ENCODE assay signal across 8 mouse cellular contexts in the genomic region with DNA sequence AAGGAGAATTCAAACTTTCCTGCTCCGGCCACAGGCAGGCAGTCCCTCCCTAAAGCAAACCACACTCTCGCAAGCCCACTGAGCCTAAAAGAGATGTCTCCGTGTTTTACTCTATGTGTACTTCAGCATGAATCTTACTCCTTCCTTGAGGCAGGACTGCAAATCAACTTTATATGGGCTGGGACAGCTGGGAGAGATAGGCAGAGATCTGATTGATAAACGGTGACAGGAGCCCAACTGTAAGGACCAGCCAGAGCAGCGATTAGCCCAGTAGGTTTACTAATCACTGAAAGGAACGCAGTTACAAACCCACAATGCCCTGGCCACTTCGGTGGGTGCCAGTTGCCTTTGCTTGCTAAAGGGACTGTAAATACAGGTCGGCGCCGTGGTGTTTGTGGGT. TPM values are rescaled to one million over a fixed set of nuclear protein-coding genes. Genes with fewer than 3 reads are reported as not detected.
DNase-seq lines count a peak whose midpoint lies in the region; ATAC-seq and TF ChIP-seq lines count a peak whose summit lies in the region.

No protein-coding gene starts in this region.

- peak; percentile 55 to 82 for TF ChIP-seq EP300 in MEL (IDR thresholded peaks at IDR 0.05; ENCODE audit: low read depth in 1 of 2, low read length in 2 of 2)

- peak overlapping the region; percentile 38 for H3K4me3 ChIP-seq in heart, embryonic 11.5 days (ENCODE audit: low read depth, low read length)
- peak overlapping the region; percentile 57 to 90 for H3K4me3 ChIP-seq in MEL (ENCODE audit: control insufficient read depth in 1 of 2, insufficient read depth in 1 of 2, low read depth in 2 of 2, low read length in 2 of 2)
- no peak overlapping the region for H3K4me3 ChIP-seq in hindbrain, embryonic 14.5 days (replicated peaks; ENCODE audit: low read length)
- H3K4me3 ChIP-seq in midbrain, embryonic 11.5 days (ENCODE audit: low read depth, low read length): no peak overlapping the region

- no peak for TF ChIP-seq CTCF in MEL (IDR thresholded peaks at IDR 0.05 in 2 of 3, conservative IDR thresholded peaks at IDR 0.05 in 1 of 3; ENCODE audit: control insufficient read depth in 1 of 3, insufficient read depth in 1 of 3, low read depth in 2 of 3, low read length in 3 of 3, poor library complexity in 1 of 3, severe bottlenecking in 1 of 3)

- H3K36me3 ChIP-seq in heart, embryonic 11.5 days (ENCODE audit: control insufficient read depth, insufficient read depth, low read length): no peaks in the 10 kb centered on the region
- peaks cover 0 to 3% of the 10 kb centered on the region in 2 experiments; a peak in 2 of 4 replicates for H3K36me3 ChIP-seq in MEL (ENCODE audit: control insufficient read depth in 1 of 2, insufficient read depth in 2 of 2, low read length in 2 of 2)
- no peaks in the 10 kb centered on the region for H3K36me3 ChIP-seq in hindbrain, embryonic 14.5 days (replicated peaks; ENCODE audit: control insufficient read depth, insufficient read depth)
- no peaks in the 10 kb centered on the region for H3K36me3 ChIP-seq in midbrain, embryonic 11.5 days (ENCODE audit: control insufficient read depth, insufficient read depth, low read length)

- TF ChIP-seq POLR2A in MEL (IDR thresholded peaks at IDR 0.05; ENCODE audit: control insufficient read depth in 1 of 2, insufficient read depth in 1 of 2, low read depth in 1 of 2, low read length in 2 of 2, poor library complexity in 1 of 2): no peak

- intact Hi-C loops in heart, postnatal 25 days (cut with DNase I): no loop called here

- H3K27ac ChIP-seq in heart, embryonic 11.5 days (ENCODE audit: low read depth, low read length): no peak overlapping the region
- H3K27ac ChIP-seq in MEL (ENCODE audit: control insufficient read depth, low read depth, low read length): peak overlapping the region; percentile 82
- H3K27ac ChIP-seq in hindbrain, embryonic 14.5 days: no peak overlapping the region
- no peak overlapping the region for H3K27ac ChIP-seq in midbrain, embryonic 11.5 days (ENCODE audit: low read depth, low read length)

- peaks cover 3% of the 10 kb centered on the region; the same call in 1 of the 2 replicates for H3K79me2 ChIP-seq in MEL (ENCODE audit: control insufficient read depth, insufficient read depth, low read length, poor library complexity)

- 17% methylated on average over 10 of the region's 10 CpGs for WGBS in heart, embryonic 11.5 days (ENCODE audit: insufficient replicate concordance)
- 43% methylated on average over 10 of the region's 10 CpGs for WGBS in hindbrain, embryonic 14.5 days
- WGBS in midbrain, embryonic 11.5 days: 37% methylated on average over 10 of the region's 10 CpGs

- no peak for TF ChIP-seq RAD21 in MEL (IDR thresholded peaks at IDR 0.05; ENCODE audit: low read depth, low read length)

- H3K4me2 ChIP-seq in heart, embryonic 11.5 days: peak overlapping the region; percentile 64
- peak overlapping the region; percentile 23 for H3K4me2 ChIP-seq in hindbrain, embryonic 14.5 days (replicated peaks)
- peak overlapping the region; percentile 24 for H3K4me2 ChIP-seq in midbrain, embryonic 11.5 days

- H3K9me3 ChIP-seq in heart, embryonic 11.5 days (replicated peaks; ENCODE audit: control insufficient read depth, low read length): no peaks in the 10 kb centered on the region; the same call in 1 of the 2 replicates
- no peaks in the 10 kb centered on the region for H3K9me3 ChIP-seq in MEL (replicated peaks; ENCODE audit: insufficient read depth, low read length)
- no peaks in the 10 kb centered on the region for H3K9me3 ChIP-seq in hindbrain, embryonic 14.5 days (ENCODE audit: control insufficient read depth, low read length)
- no peaks in the 10 kb centered on the region for H3K9me3 ChIP-seq in midbrain, embryonic 11.5 days (ENCODE audit: control insufficient read depth, low read length)

- ATAC-seq in heart, embryonic 11.5 days (replicated peaks; ENCODE audit: insufficient number of reproducible peaks, low FRiP score, low TSS enrichment): no peak
- ATAC-seq in hindbrain, embryonic 14.5 days (ENCODE audit: low FRiP score): no peak
- no peak for ATAC-seq in midbrain, embryonic 11.5 days (ENCODE audit: low FRiP score)

- DNase-seq in heart, postnatal 25 days (ENCODE audit: low spot score): no peak
- no peak for DNase-seq in MEL (ENCODE audit: low read depth, low spot score)
- DNase-seq in hindbrain, embryonic 14.5 days (ENCODE audit: low spot score): no peak
- peak; percentile 84 for DNase-seq in midbrain, embryonic 11.5 days (ENCODE audit: low spot score, missing footprints)
- no peak for DNase-seq in MN1 (ENCODE audit: low spot score)
- DNase-seq in yolk sac, embryonic 10.5 days (ENCODE audit: low spot score): no peak
- DNase-seq in ovary, postnatal 14 days (ENCODE audit: low spot score): no peak

- peak overlapping the region; percentile 65; the same call in 1 of the 2 replicates for H3K9ac ChIP-seq in heart, embryonic 11.5 days (ENCODE audit: low read depth, low read length)
- H3K9ac ChIP-seq in MEL (ENCODE audit: control insufficient read depth, low read depth, low read length, poor library complexity, severe bottlenecking): peak overlapping the region; percentile 69
- H3K9ac ChIP-seq in hindbrain, embryonic 14.5 days: no peak overlapping the region
- peak overlapping the region; percentile 30; the same call in 1 of the 2 replicates for H3K9ac ChIP-seq in midbrain, embryonic 11.5 days (ENCODE audit: low read length)

- H3K4me1 ChIP-seq in heart, embryonic 11.5 days (ENCODE audit: control insufficient read depth, insufficient read depth, low read length): no peaks in the 10 kb centered on the region
- peaks cover 3 to 16% of the 10 kb centered on the region in 2 experiments for H3K4me1 ChIP-seq in MEL (ENCODE audit: control insufficient read depth in 1 of 2, insufficient read depth in 2 of 2, low read length in 2 of 2)
- no peaks in the 10 kb centered on the region for H3K4me1 ChIP-seq in hindbrain, embryonic 14.5 days (replicated peaks; ENCODE audit: control insufficient read depth, insufficient read depth, low read length)
- no peaks in the 10 kb centered on the region for H3K4me1 ChIP-seq in midbrain, embryonic 11.5 days (ENCODE audit: control insufficient read depth, insufficient read depth, low read length)

- H3K27me3 ChIP-seq in heart, embryonic 11.5 days (ENCODE audit: control insufficient read depth, insufficient read depth, low read length): no peaks in the 10 kb centered on the region; the same call in 1 of the 2 replicates
- H3K27me3 ChIP-seq in MEL (ENCODE audit: control insufficient read depth in 1 of 2, insufficient read depth in 2 of 2, low read length in 2 of 2): no peaks in the 10 kb centered on the region
- no peaks in the 10 kb centered on the region for H3K27me3 ChIP-seq in hindbrain, embryonic 14.5 days (ENCODE audit: control insufficient read depth, insufficient read depth, low read length)
- H3K27me3 ChIP-seq in midbrain, embryonic 11.5 days (ENCODE audit: control insufficient read depth, insufficient read depth, low read length): no peaks in the 10 kb centered on the region

TF ChIP-seq in MEL, 35 proteins besides CTCF, POLR2A, EP300 and RAD21:
- TF ChIP-seq TBP (IDR thresholded peaks at IDR 0.05; ENCODE audit: low read depth, low read length) (0 out of 2 replicates have a peak, but pooled peaks have one; percentile 17), ELF1 (IDR thresholded peaks at IDR 0.05; ENCODE audit: low read depth, low read length) (0 out of 2 replicates have a peak, but pooled peaks have one; percentile 19), POLR2AphosphoS5 (IDR thresholded peaks at IDR 0.05; ENCODE audit: borderline replicate concordance, low read depth, low read length) (no peak), SIN3A (IDR thresholded peaks at IDR 0.05; ENCODE audit: low read length) (peak; percentile 47), ETS1 (IDR thresholded peaks at IDR 0.05; ENCODE audit: low read depth, low read length) (peak; percentile 75), CHD1 (IDR thresholded peaks at IDR 0.05; ENCODE audit: low read depth, low read length) (0 out of 2 replicates have a peak, but pooled peaks have one; percentile 63), GATA1 (IDR thresholded peaks at IDR 0.05; ENCODE audit: low read depth, low read length) (peak; percentile 86), NELFE (IDR thresholded peaks at IDR 0.05; ENCODE audit: low read depth, low read length) (no peak), MXI1 (IDR thresholded peaks at IDR 0.05; ENCODE audit: low read depth, low read length) (no peak), POLR2AphosphoS2 (IDR thresholded peaks at IDR 0.05; ENCODE audit: low read length) (0 out of 2 replicates have a peak, but pooled peaks have one; percentile 4), MYB (IDR thresholded peaks at IDR 0.05; ENCODE audit: low read depth, low read length) (peak; percentile 59; the same call in 1 of the 2 replicates), JUND (IDR thresholded peaks at IDR 0.05; ENCODE audit: low read depth, low read length) (no peak), TCF12 (IDR thresholded peaks at IDR 0.05; ENCODE audit: low read depth, low read length) (peak; percentile 61), RCOR1 (IDR thresholded peaks at IDR 0.05; ENCODE audit: low read depth, low read length) (peak; percentile 76), SMC3 (IDR thresholded peaks at IDR 0.05; ENCODE audit: low read depth, low read length) (no peak)

RNA-seq across cellular contexts. Expression of gene Cldn14, which starts 35.5 kb away (rescaled TPM):
- 0.13 TPM in 1 of 2 replicates, not detected in the other for polyA plus RNA-seq in heart, embryonic 11.5 days (2014; fragmentation: Nextera tagmentation; extraction: Ambion mirVana)
- not detected for total RNA-seq in heart, postnatal 25 days (2021)
- total RNA-seq in MEL (2012; rRNA removed): 0.13 TPM in 1 of 2 replicates, not detected in the other
- polyA plus RNA-seq in MEL (2012; ENCODE audit: insufficient read depth in 1 of 2, insufficient read length in 2 of 2, low read depth in 1 of 2, low replicate concordance in 2 of 2, missing spikeins in 1 of 2): not detected
- not detected in 2 replicates for polyA plus RNA-seq in hindbrain, embryonic 14.5 days (2014; fragmentation: Nextera tagmentation; extraction: Ambion mirVana)
- polyA plus RNA-seq in midbrain, embryonic 11.5 days (2014; fragmentation: Nextera tagmentation; extraction: Ambion mirVana): not detected in 2 replicates

Comparison
In these comparisons a context has a peak if more than half of its experiments do, and no peak if none do; other contexts are left out.
1. H3K4me3 ChIP-seq: peak in heart, embryonic 11.5 days (single experiment) and MEL (2 of 2); none in hindbrain, embryonic 14.5 days (single experiment) and midbrain, embryonic 11.5 days (single experiment).
2. Peak in every context shown above with its lines, with median percentiles within 50 percentile points of each other: H3K4me2 ChIP-seq.